Mouse (Mus musculus): ENCODE results near the gene Ogfod3.
A peak's percentile ranks its signal among the peaks of the same experiment; 100 is the strongest.

Gene Ogfod3

DNA sequence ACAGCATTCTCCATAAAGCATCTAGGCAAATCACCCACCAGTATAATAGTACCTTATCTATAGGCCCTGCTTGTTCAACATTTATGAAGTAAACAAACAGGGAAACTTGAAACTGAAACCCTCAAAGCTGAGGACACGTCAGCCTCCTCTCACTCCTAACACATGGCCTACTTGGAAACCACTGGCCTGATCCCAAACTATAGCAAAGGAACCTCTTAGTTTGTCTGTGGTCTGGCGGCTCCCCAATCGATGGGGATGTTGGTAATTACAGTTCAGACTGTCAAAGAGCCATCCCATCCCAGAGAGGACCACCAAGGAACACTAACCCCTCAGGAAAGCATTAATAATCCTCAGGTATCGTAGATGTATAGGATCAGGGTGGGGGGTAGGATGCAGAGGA, 4.7 kb downstream of the Ogfod3 start:
- no peak for ATAC-seq (ENCODE audit: low TSS enrichment)

GRCm38 (mm10) chr11:121198622-121199021, 5.9 kb downstream of the Ogfod3 start:
- ATAC-seq (ENCODE audit: low TSS enrichment): no peak

GRCm38 (mm10) chr11:121193415-121193814, 11.1 kb downstream of the Ogfod3 start:
- ATAC-seq (ENCODE audit: low TSS enrichment): peak; percentile 57; the same call in 1 of the 2 replicates

DNA sequence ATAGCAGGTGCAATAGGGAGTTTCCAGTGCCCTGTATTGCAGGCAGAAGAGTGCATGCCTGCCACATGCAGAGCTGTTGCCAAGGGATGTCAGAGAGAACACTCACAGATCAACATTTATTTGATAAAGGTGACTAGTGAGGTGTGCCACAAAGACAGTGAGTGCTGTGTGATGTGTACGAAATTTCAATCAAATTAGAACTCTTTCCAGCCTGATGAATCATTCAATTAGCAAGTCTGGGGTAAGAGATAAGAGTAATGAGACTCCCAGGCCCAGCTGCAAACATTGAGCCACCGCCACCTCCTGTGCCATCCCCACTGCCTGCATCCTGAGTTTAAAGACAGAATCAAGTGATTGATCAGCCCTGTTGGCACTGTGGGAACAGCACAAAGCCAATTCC, 11.8 kb downstream of the Ogfod3 start:
- ATAC-seq (ENCODE audit: low TSS enrichment): no peak

DNA sequence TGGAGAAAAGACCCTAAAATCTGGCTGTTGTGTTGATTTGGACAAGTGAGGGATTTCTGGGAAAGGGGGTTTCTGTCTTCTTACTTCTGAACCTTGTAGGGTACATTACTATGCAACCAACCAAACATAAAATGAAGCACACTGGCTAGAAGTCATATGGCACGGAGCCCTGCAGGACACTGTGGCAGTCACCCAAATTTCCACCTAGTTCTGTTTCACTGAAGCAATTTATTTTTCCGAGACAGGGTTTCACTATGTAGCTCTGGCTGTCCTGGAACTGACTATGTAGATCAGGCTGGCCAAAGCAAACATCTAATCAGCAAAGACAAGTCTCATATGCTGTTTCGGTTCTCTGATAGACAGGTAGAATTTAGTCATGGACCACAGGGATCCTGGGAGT, 14.8 kb downstream of the Ogfod3 start:
- no peak for ATAC-seq (ENCODE audit: low TSS enrichment)

DNA sequence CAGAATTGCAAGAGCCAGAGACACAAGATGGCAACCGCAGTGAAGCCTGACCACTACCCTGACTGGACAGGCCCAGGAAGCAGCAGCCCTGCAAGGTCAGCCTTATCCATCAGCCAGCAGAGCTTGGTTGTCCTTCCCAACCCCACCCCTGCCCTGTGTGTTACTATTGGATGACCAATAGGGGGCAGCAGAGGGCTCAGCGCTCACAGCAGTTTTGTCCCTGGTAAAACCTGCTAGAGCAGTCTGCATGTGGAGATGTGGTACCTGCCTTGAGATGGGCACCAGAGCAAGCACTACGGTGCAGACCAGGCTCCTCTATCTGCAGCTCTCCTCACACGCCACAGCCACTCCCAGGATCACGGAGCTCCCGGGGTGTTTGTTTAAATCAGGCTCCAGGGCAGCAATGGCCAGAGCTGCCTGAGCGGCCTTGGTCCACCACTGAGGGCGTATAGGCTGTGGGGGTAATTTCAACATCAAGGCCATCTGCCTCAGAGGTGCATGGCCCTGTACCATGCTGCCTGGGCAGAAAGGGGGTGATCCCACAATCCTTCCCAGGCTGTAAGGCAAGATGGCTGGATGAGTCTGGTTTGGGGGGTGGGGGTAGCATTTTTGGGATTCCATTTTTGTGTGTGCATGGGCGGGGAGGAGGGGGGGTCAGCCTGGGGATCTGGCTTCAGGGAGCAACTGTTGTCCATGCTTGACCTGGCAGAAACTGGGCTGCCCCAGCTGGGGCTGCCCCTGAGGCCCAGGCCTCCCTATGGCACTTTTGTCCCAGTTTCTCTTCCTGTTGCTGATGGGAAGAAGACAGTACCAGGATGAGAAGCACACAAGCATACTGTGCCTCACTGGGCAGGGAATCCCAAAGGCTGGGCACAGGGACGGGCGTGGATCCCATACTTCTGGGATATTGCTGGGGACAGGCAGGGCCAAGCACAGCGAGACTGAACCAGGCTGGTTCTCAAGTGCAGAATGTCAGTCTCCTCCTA, 27.9 kb downstream of the Ogfod3 start:
- ATAC-seq (ENCODE audit: low TSS enrichment): peak; percentile 64; the same call in 1 of the 2 replicates

GRCm38 (mm10) chr11:121174234-121174633, 30.3 kb downstream of the Ogfod3 start:
- ATAC-seq (ENCODE audit: low TSS enrichment): peak; percentile 62; the same call in 1 of the 2 replicates

DNA sequence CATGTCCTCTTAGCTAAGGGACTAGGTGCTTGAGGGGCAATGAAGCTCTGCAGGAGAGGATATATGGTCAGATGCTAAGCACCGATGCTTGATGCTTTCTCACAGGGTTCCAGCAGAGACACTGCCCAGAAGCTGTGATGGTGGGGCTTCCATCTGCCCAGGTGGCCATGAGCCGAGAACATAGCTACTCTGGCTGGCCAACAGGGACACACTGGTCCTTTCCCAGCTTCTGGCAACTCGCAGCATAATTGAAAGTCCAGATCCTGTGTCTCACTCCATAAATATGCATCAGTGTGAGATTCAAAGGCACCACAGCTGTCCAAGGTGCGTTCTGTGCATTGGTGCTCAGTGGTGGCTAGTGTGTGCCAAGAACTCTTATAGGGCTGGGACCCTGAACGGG, 31.3 kb downstream of the Ogfod3 start:
- ATAC-seq (ENCODE audit: low TSS enrichment): peak; percentile 32; the same call in 1 of the 2 replicates

GRCm38 (mm10) chr11:121163751-121164150, 40.8 kb downstream of the Ogfod3 start:
- ATAC-seq (ENCODE audit: low TSS enrichment): no peak

DNA sequence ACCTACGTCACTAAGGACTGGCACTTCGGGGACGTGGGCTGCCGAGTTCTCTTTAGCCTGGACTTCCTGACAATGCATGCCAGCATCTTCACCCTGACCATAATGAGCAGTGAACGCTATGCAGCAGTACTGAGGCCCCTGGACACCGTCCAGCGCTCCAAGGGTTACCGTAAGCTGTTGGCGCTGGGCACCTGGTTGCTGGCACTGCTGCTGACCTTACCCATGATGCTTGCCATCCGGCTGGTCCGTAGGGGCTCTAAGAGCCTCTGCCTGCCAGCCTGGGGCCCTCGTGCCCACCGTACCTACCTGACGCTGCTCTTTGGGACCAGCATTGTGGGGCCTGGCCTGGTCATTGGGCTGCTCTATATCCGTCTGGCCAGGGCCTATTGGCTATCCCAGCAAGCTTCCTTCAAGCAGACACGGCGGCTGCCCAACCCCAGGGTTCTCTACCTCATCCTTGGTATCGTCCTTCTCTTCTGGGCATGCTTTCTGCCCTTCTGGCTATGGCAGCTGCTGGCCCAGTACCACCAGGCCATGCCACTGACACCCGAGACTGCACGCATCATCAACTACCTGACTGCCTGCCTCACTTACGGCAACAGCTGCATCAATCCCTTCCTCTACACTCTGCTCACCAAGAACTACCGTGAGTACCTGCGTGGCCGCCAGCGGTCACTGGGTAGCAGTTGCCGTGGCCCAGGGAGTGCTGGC, 43.7 kb downstream of the Ogfod3 start:
- ATAC-seq (ENCODE audit: low TSS enrichment): no peak

- no peak for ATAC-seq (ENCODE audit: low TSS enrichment)
These were observed 44.5 kb downstream of the Ogfod3 start, which contains the start of gene Uts2r for GRCm38 (mm10) chr11:121159971-121160370. TSS of gene Uts2r (plus strand) at chr11:121160271.

DNA sequence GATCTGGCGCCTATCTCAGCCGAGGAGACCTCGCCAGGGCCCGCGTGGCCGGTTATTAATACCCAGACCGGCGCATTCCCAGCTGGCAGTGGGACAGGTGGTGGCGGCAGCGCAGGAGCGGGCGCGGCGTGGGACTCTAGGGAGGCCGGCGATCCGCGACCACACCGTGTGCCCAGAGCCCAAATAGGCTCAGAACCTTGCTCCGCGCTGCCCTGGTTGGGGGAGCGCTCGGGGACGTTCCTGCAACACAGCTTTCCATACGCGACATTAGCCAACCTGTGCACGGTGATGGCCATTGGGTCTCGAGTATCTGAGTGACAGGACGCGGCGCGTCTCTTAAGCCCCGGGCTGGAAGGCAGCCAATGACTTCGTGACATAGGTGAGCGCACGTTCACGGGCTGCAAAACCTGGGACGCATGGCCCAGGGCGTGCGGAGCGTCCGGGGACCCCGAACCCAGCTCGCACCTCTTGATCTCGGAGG, 48.1 kb downstream of the Ogfod3 start:
- no peak for ATAC-seq (ENCODE audit: low TSS enrichment)

GRCm38 (mm10) chr11:121154203-121154602, 50.3 kb downstream of the Ogfod3 start:
- no peak for ATAC-seq (ENCODE audit: low TSS enrichment)

- no peak for ATAC-seq (ENCODE audit: low TSS enrichment)
These were observed 56.3 kb downstream of the Ogfod3 start for GRCm38 (mm10) chr11:121148193-121148592.

GRCm38 (mm10) chr11:121145865-121146264, 58.6 kb downstream of the Ogfod3 start, which contains the start of gene Tex19.1:
TSS of gene Tex19.1 (plus strand) at chr11:121146143.
- ATAC-seq (ENCODE audit: low TSS enrichment): no peak

DNA sequence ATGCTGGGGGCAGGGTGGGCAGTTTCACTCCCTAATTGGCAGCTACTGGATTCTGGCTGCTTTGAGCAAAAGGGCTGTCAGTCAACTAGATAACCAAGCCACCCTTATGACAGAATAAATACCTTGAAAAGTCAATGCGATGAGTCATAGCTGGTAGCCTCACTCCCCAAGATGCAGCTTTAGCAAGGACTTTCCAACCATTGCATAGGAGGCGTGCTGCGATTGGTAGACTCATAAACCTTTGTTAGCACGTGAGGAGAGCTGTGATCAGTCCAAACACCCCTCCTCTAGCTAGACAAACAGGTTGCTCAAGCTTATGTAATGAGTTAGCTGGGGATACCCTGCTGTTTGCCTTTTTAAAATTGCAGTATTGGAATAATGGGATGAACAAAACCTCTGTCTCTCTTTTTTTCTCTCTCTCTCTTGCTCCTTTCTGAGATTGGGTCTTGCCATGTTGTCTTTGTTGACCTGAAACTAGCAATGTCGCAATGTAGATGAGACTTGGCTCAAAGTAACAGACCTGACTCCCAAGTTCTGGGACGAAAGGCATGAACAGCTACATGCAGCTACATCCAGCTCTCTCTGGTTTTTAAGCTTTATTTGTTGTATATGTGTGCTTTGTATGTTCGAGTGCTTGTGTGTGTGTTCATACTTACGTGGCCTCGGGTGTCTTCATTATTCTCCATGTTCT, 61.0 kb downstream of the Ogfod3 start:
- no peak for ATAC-seq (ENCODE audit: low TSS enrichment)

- ATAC-seq (ENCODE audit: low TSS enrichment): no peak
These were observed 65.8 kb downstream of the Ogfod3 start for GRCm38 (mm10) chr11:121138732-121139131.

- ATAC-seq (ENCODE audit: low TSS enrichment): no peak
These were observed 66.8 kb downstream of the Ogfod3 start for GRCm38 (mm10) chr11:121137682-121138081.

DNA sequence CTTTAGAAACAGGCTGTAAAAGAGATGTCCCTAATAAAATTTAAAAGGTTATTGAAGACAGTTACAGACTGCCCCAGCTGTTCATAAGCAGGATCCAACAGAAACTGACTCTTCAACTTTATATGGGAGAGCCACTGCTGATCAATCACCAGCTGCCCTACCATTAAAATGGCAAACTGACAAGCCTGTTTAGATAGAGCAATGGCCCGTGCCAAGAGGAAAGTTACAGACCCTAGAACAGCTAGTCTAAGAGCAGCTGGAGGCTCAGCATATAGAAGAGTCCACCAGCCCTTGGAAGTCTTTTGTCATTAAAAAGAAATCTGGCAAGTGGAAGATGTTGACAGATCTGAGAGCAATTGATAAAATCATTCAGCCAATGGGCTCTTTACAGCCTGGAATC, 69.9 kb downstream of the Ogfod3 start:
- ATAC-seq (ENCODE audit: low TSS enrichment): no peak

- ATAC-seq (ENCODE audit: low TSS enrichment): no peak
These were observed 74.9 kb downstream of the Ogfod3 start for GRCm38 (mm10) chr11:121129616-121130015.
